Comparison of ENCODE assay signal across 9 mouse cellular contexts in genomic region chr15:12380548-12380947, GRCm38 (mm10). TPM values are rescaled to one million over a fixed set of nuclear protein-coding genes. Genes with fewer than 3 reads are reported as not detected.
A peak's percentile ranks its signal among the peaks of the same experiment; 100 is the strongest.
DNase-seq lines count a peak whose midpoint lies in the region; ATAC-seq and TF ChIP-seq lines count a peak whose summit lies in the region.
"Had no signal": no experiment of that assay in that cellular context is flagged by ENCODE, and none has a peak within 500 bp of the region (broad histone marks: within the 10 kb centered on the region; RNA-seq: fewer than 3 reads in every experiment).

No protein-coding gene starts in this region.

- H3K9ac ChIP-seq in kidney, embryonic 15.5 days = no peak overlapping the region
- no peak overlapping the region for H3K9ac ChIP-seq in lung, postnatal 0 days (replicated peaks; ENCODE audit: low read depth)
- H3K9ac ChIP-seq: neural tube, embryonic 12.5 days had no signal

- no peak overlapping the region for H3K27ac ChIP-seq in kidney, adult 2 months (ENCODE audit: insufficient read depth, low read depth, low read length)
- H3K27ac ChIP-seq in kidney, embryonic 15.5 days = no peak overlapping the region
- no peak overlapping the region for H3K27ac ChIP-seq in lung, postnatal 0 days (ENCODE audit: low read length)
- H3K27ac ChIP-seq in testis, adult 2 months (ENCODE audit: control insufficient read depth, insufficient read depth, low read depth, low read length) = no peak overlapping the region
- H3K27ac ChIP-seq: neural tube, embryonic 12.5 days had no signal

- no peaks in the 10 kb centered on the region for H3K9me3 ChIP-seq in kidney, embryonic 15.5 days (replicated peaks)
- H3K9me3 ChIP-seq in lung, postnatal 0 days (ENCODE audit: low read length) = no peaks in the 10 kb centered on the region
- H3K9me3 ChIP-seq: neural tube, embryonic 12.5 days had no signal

- TF ChIP-seq POLR2A in kidney, adult 2 months (IDR thresholded peaks at IDR 0.05; ENCODE audit: low read depth, low read length) = no peak
- TF ChIP-seq POLR2A in testis, adult 2 months (IDR thresholded peaks at IDR 0.05; ENCODE audit: control insufficient read depth, low read depth, low read length) = no peak

- WGBS in kidney, adult 2 months = 61% methylated on average over 5 of the region's 5 CpGs
- 52% methylated on average over 5 of the region's 5 CpGs for WGBS in kidney, embryonic 15.5 days
- WGBS in lung, postnatal 0 days = 58% methylated on average over 5 of the region's 5 CpGs

- no peaks in the 10 kb centered on the region for H3K27me3 ChIP-seq in kidney, adult 2 months (replicated peaks; ENCODE audit: control insufficient read depth, insufficient read depth, low read length)
- no peaks in the 10 kb centered on the region for H3K27me3 ChIP-seq in kidney, embryonic 15.5 days
- no peaks in the 10 kb centered on the region for H3K27me3 ChIP-seq in lung, postnatal 0 days (replicated peaks; ENCODE audit: insufficient read depth, low read length)
- H3K27me3 ChIP-seq in testis, adult 2 months (ENCODE audit: control insufficient read depth, insufficient read depth, low read length) = no peaks in the 10 kb centered on the region
- H3K27me3 ChIP-seq: neural tube, embryonic 12.5 days had no signal

- no peak for TF ChIP-seq EP300 in lung, postnatal 0 days (IDR thresholded peaks at IDR 0.05)

- H3K4me2 ChIP-seq in kidney, embryonic 15.5 days = no peak overlapping the region
- H3K4me2 ChIP-seq in lung, postnatal 0 days (replicated peaks; ENCODE audit: low read depth, low read length) = no peak overlapping the region
- H3K4me2 ChIP-seq: neural tube, embryonic 12.5 days had no signal

- H3K4me1 ChIP-seq in kidney, adult 2 months (ENCODE audit: control insufficient read depth, insufficient read depth, low read length) = no peaks in the 10 kb centered on the region
- H3K4me1 ChIP-seq in kidney, embryonic 15.5 days = peaks cover 15% of the 10 kb centered on the region
- peaks cover 7% of the 10 kb centered on the region for H3K4me1 ChIP-seq in lung, postnatal 0 days (ENCODE audit: insufficient read depth, low read depth, low read length)
- peaks cover 2% of the 10 kb centered on the region; the same call in 1 of the 2 replicates for H3K4me1 ChIP-seq in testis, adult 2 months (ENCODE audit: control insufficient read depth, insufficient read depth, low read length)

- H3K36me3 ChIP-seq in kidney, adult 2 months (ENCODE audit: control insufficient read depth, insufficient read depth, low read length) = no peaks in the 10 kb centered on the region
- H3K36me3 ChIP-seq in kidney, embryonic 15.5 days = peaks cover 23% of the 10 kb centered on the region
- H3K36me3 ChIP-seq in lung, postnatal 0 days (ENCODE audit: insufficient read depth, low read length) = no peaks in the 10 kb centered on the region
- H3K36me3 ChIP-seq in testis, adult 2 months (ENCODE audit: control insufficient read depth, insufficient read depth, low read length) = no peaks in the 10 kb centered on the region
- H3K36me3 ChIP-seq: neural tube, embryonic 12.5 days had no signal

- peak; percentile 59 for TF ChIP-seq CTCF in kidney, adult 2 months (conservative IDR thresholded peaks at IDR 0.05; ENCODE audit: insufficient read depth, insufficient read length, low read depth, low read length)
- TF ChIP-seq CTCF in lung, postnatal 0 days (IDR thresholded peaks at IDR 0.05) = peak; percentile 66
- TF ChIP-seq CTCF in testis, adult 2 months (IDR thresholded peaks at IDR 0.05; ENCODE audit: control insufficient read depth, insufficient read depth, insufficient replicate concordance, low read depth, low read length) = peak; percentile 64; the same call in 1 of the 2 replicates

- no peak overlapping the region for H3K4me3 ChIP-seq in kidney, adult 2 months (ENCODE audit: insufficient read depth, low read depth, low read length)
- H3K4me3 ChIP-seq in kidney, embryonic 15.5 days (replicated peaks) = no peak overlapping the region
- H3K4me3 ChIP-seq in lung, postnatal 0 days (ENCODE audit: low read depth, low read length) = no peak overlapping the region
- no peak overlapping the region for H3K4me3 ChIP-seq in testis, adult 2 months (ENCODE audit: control insufficient read depth, low read depth, low read length)
- H3K4me3 ChIP-seq: neural tube, embryonic 12.5 days had no signal

- no peak for ATAC-seq in kidney, embryonic 15.5 days (replicated peaks; ENCODE audit: low FRiP score)
- 0 out of 2 replicates have a peak, but pooled peaks have one; percentile 44 for ATAC-seq in erythroid progenitor cell, adult 5-6 weeks (replicated peaks; ENCODE audit: low FRiP score, poor library complexity, severe bottlenecking)
- ATAC-seq in lung, postnatal 0 days = no peak

- DNase-seq in kidney, adult 2 months = peak; percentile 56
- DNase-seq in MN1 (ENCODE audit: low spot score) = peak; percentile 46
- DNase-seq in lung, postnatal 0 days (ENCODE audit: low spot score) = peak; percentile 54
- DNase-seq in Muller cell, postnatal 12 days (ENCODE audit: inconsistent ontology term) = no peak
- no peak for DNase-seq in right cerebral cortex, postnatal 4 days

RNA-seq across cellular contexts. Expression of gene 1810049J17Rik, which starts 58.8 kb away (rescaled TPM):
- not detected in 2 replicates for polyA plus RNA-seq in kidney, adult 2 months (2012; rRNA removed)
- polyA plus RNA-seq in kidney, embryonic 15.5 days (2015; fragmentation: Nextera tagmentation; extraction: Ambion mirVana) = 1.2 TPM in 1 of 2 replicates, not detected in the other
- not detected in 2 replicates for total RNA-seq in erythroid progenitor cell, adult 5-6 weeks (2015; ENCODE audit: low replicate concordance)
- not detected in 2 replicates for total RNA-seq in erythroid progenitor cell, adult 5-6 weeks (2017; ENCODE audit: low replicate concordance)
- polyA plus RNA-seq in lung, postnatal 0 days (2015; fragmentation: Nextera tagmentation; extraction: Ambion mirVana) = 0.33 and 1.1 TPM in 2 replicates
- 1.8 and 2.4 TPM in 2 replicates for polyA plus RNA-seq in testis, adult 2 months (2012; rRNA removed)

RNA-seq across cellular contexts. Expression of gene Golph3, which starts 59.3 kb away (rescaled TPM):
- polyA plus RNA-seq in kidney, adult 2 months (2012; rRNA removed) = 70.9 and 73.6 TPM in 2 replicates
- polyA plus RNA-seq in kidney, embryonic 15.5 days (2015; fragmentation: Nextera tagmentation; extraction: Ambion mirVana) = 84.5 and 90.9 TPM in 2 replicates
- 89.7 and 95.2 TPM in 2 replicates for total RNA-seq in erythroid progenitor cell, adult 5-6 weeks (2015; ENCODE audit: low replicate concordance)
- 68.7 and 76.9 TPM in 2 replicates for total RNA-seq in erythroid progenitor cell, adult 5-6 weeks (2017; ENCODE audit: low replicate concordance)
- 79.4 and 85.9 TPM in 2 replicates for polyA plus RNA-seq in lung, postnatal 0 days (2015; fragmentation: Nextera tagmentation; extraction: Ambion mirVana)
- polyA plus RNA-seq in testis, adult 2 months (2012; rRNA removed) = 33.9 and 36.3 TPM in 2 replicates

Comparison
In these comparisons a context has a peak if more than half of its experiments do, and no peak if none do; other contexts are left out.
1. DNase-seq: peak in kidney, adult 2 months (single experiment), MN1 (single experiment) and lung, postnatal 0 days (single experiment); none in Muller cell, postnatal 12 days (single experiment) and right cerebral cortex, postnatal 4 days (single experiment).
2. Peak in every context shown above with its lines, with median percentiles within 50 percentile points of each other: CTCF ChIP-seq.